Mouse (Mus musculus): ENCODE data around the gene Safb. TPM values are rescaled to one million over a fixed set of nuclear protein-coding genes. Genes with fewer than 3 reads are reported as not detected.

The Safb gene
- total RNA-seq, 1 experiment: 116 TPM

- H3K4me3 ChIP-seq (ENCODE audit: insufficient read depth in 1 of 2, low read depth in 1 of 2, low read length in 2 of 2, poor library complexity in 1 of 2, severe bottlenecking in 1 of 2): no peak overlapping the region
- no peak for DNase-seq (ENCODE audit: low read depth, low spot score)
- no peak overlapping the region for H3K9ac ChIP-seq (ENCODE audit: insufficient read depth, low read depth, low read length, poor library complexity, severe bottlenecking)
- in situ Hi-C loops (cut with MboI; ENCODE audit: low sequenced_read_pairs in 2 of 2, unreplicated experiment in 2 of 2): no loop called here
- peaks cover 67% of the 10 kb centered on the region for H3K36me3 ChIP-seq (ENCODE audit: control insufficient read depth, insufficient read depth, low read length, poor library complexity, severe bottlenecking)
- no peaks in the 10 kb centered on the region for H3K9me3 ChIP-seq (ENCODE audit: control insufficient read depth, insufficient read depth, low read depth, low read length)
- TF ChIP-seq ZNF384 (IDR thresholded peaks at IDR 0.05; ENCODE audit: low read depth, low read length): no peak
- peaks cover 2 to 8% of the 10 kb centered on the region in 2 experiments; a peak in 3 of 4 replicates for H3K4me1 ChIP-seq (ENCODE audit: control insufficient read depth in 2 of 2, insufficient read depth in 2 of 2, low read length in 2 of 2, poor library complexity in 1 of 2)
- no peak overlapping the region for H3K27ac ChIP-seq (ENCODE audit: insufficient read depth, low read depth, low read length, poor library complexity, severe bottlenecking)
Measured at GRCm38 (mm10) chr17:56605431-56605830, 20.8 kb downstream of the Safb start.

DNA sequence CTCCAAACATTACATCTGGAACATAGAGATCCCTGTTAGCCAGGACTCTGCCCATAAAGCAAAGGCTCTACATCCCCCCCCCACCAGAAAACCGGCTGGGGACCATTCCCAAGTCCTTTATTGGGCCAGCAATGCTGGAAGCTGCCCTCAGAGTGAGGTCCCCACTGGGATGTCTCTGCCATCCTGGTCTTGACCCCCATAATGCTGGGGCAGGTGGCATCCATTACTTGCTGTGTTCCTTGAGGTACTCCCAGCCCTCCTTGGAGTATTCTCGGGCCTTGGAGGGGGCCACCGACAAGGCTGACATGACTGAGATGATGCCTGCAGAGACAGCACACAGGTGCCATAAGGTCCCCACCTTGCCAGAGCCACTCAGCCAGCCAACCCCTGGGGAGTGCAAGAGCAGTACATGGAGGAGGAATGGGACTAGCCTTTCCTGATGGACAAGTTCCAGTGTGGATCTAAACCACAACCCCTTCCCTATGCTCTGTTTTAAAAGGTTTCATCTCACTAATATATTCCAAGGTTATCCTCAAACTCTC lies 23.0 kb downstream of the Safb start:
- no peak for TF ChIP-seq HCFC1 (IDR thresholded peaks at IDR 0.05; ENCODE audit: borderline replicate concordance, insufficient read depth, low read length)
- no peak for TF ChIP-seq CHD2 (IDR thresholded peaks at IDR 0.05; ENCODE audit: low read depth, low read length)
- no peak for TF ChIP-seq ZC3H11A (IDR thresholded peaks at IDR 0.05; ENCODE audit: borderline replicate concordance, low read depth, low read length)
- no peak for TF ChIP-seq ZNF384 (IDR thresholded peaks at IDR 0.05; ENCODE audit: low read depth, low read length)
- no peak for TF ChIP-seq MAFK (IDR thresholded peaks at IDR 0.05; ENCODE audit: insufficient read depth, low read depth, low read length)
- no peak overlapping the region for H3K4me3 ChIP-seq (ENCODE audit: insufficient read depth in 1 of 2, low read depth in 1 of 2, low read length in 2 of 2, poor library complexity in 1 of 2, severe bottlenecking in 1 of 2)
- no peak overlapping the region for H3K9ac ChIP-seq (ENCODE audit: insufficient read depth, low read depth, low read length, poor library complexity, severe bottlenecking)
- peaks cover 5 to 10% of the 10 kb centered on the region in 2 experiments for H3K4me1 ChIP-seq (ENCODE audit: control insufficient read depth in 2 of 2, insufficient read depth in 2 of 2, low read length in 2 of 2, poor library complexity in 1 of 2)
- no peaks in the 10 kb centered on the region for H3K9me3 ChIP-seq (ENCODE audit: control insufficient read depth, insufficient read depth, low read depth, low read length)
- H3K36me3 ChIP-seq (ENCODE audit: control insufficient read depth, insufficient read depth, low read length, poor library complexity, severe bottlenecking): peaks cover 48% of the 10 kb centered on the region
- in situ Hi-C loops (cut with MboI; ENCODE audit: low sequenced_read_pairs in 2 of 2, unreplicated experiment in 2 of 2): no loop called here
- no peak overlapping the region for H3K27ac ChIP-seq (ENCODE audit: insufficient read depth, low read depth, low read length, poor library complexity, severe bottlenecking)
- no peak for DNase-seq (ENCODE audit: low read depth, low spot score)

- Histone ChIP-seq H3K4me1 (ENCODE audit: control insufficient read depth in 2 of 2, insufficient read depth in 2 of 2, low read length in 2 of 2, poor library complexity in 1 of 2) (peaks cover 7 to 10% of the 10 kb centered on the region in 2 experiments), H3K36me3 (ENCODE audit: control insufficient read depth, insufficient read depth, low read length, poor library complexity, severe bottlenecking) (peaks cover 40% of the 10 kb centered on the region), H3K27ac (ENCODE audit: insufficient read depth, low read depth, low read length, poor library complexity, severe bottlenecking) (no peak overlapping the region), H3K9me3 (ENCODE audit: control insufficient read depth, insufficient read depth, low read depth, low read length) (no peaks in the 10 kb centered on the region), H3K4me3 (ENCODE audit: insufficient read depth in 1 of 2, low read depth in 1 of 2, low read length in 2 of 2, poor library complexity in 1 of 2, severe bottlenecking in 1 of 2) (peak overlapping the region; percentile 74 to 79; a peak in 3 of 4 replicates), H3K9ac (ENCODE audit: insufficient read depth, low read depth, low read length, poor library complexity, severe bottlenecking) (peak overlapping the region; percentile 88)
- in situ Hi-C loops (cut with MboI; ENCODE audit: low sequenced_read_pairs in 2 of 2, unreplicated experiment in 2 of 2): no loop called here
- no peak for DNase-seq (ENCODE audit: low read depth, low spot score)
- no peak for TF ChIP-seq CHD2 (IDR thresholded peaks at IDR 0.05; ENCODE audit: low read depth, low read length)
- TF ChIP-seq ZNF384 (IDR thresholded peaks at IDR 0.05; ENCODE audit: low read depth, low read length): no peak
- TF ChIP-seq ZC3H11A (IDR thresholded peaks at IDR 0.05; ENCODE audit: borderline replicate concordance, low read depth, low read length): no peak
- TF ChIP-seq HCFC1 (IDR thresholded peaks at IDR 0.05; ENCODE audit: borderline replicate concordance, insufficient read depth, low read length): no peak
- TF ChIP-seq MAFK (IDR thresholded peaks at IDR 0.05; ENCODE audit: insufficient read depth, low read depth, low read length): no peak
Measured at GRCm38 (mm10) chr17:56608699-56609098, 24.1 kb downstream of the Safb start.

- Histone ChIP-seq H3K9me3 (ENCODE audit: control insufficient read depth, insufficient read depth, low read depth, low read length) (no peaks in the 10 kb centered on the region), H3K4me1 (ENCODE audit: control insufficient read depth in 2 of 2, insufficient read depth in 2 of 2, low read length in 2 of 2, poor library complexity in 1 of 2) (peaks cover 7 to 13% of the 10 kb centered on the region in 2 experiments), H3K36me3 (ENCODE audit: control insufficient read depth, insufficient read depth, low read length, poor library complexity, severe bottlenecking) (peaks cover 40% of the 10 kb centered on the region), H3K9ac (ENCODE audit: insufficient read depth, low read depth, low read length, poor library complexity, severe bottlenecking) (peak within 1 kb of the TSS; percentile 88), H3K4me3 (ENCODE audit: insufficient read depth in 1 of 2, low read depth in 1 of 2, low read length in 2 of 2, poor library complexity in 1 of 2, severe bottlenecking in 1 of 2) (peak within 1 kb of the TSS; percentile 74 to 79), H3K27ac (ENCODE audit: insufficient read depth, low read depth, low read length, poor library complexity, severe bottlenecking) (peak within 1 kb of the TSS; percentile 62; the same call in 1 of the 2 replicates)
- TF ChIP-seq ZNF384 (IDR thresholded peaks at IDR 0.05; ENCODE audit: low read depth, low read length) (no peak), CHD2 (IDR thresholded peaks at IDR 0.05; ENCODE audit: low read depth, low read length) (no peak), MAFK (IDR thresholded peaks at IDR 0.05; ENCODE audit: insufficient read depth, low read depth, low read length) (no peak), HCFC1 (IDR thresholded peaks at IDR 0.05; ENCODE audit: borderline replicate concordance, insufficient read depth, low read length) (peak; percentile 95)
- DNase-seq (ENCODE audit: low read depth, low spot score): peak; percentile 98
- in situ Hi-C loops (cut with MboI; ENCODE audit: low sequenced_read_pairs in 2 of 2, unreplicated experiment in 2 of 2): no loop called here
Measured at GRCm38 (mm10) chr17:56609452-56610171, 25.0 kb downstream of the Safb start, which contains the start of gene 2410015M20Rik. 2410015M20Rik (minus strand) TSS chr17:56609771.
